Mouse (Mus musculus): Measurements from ENCODE around the gene Sumo1.

DNA sequence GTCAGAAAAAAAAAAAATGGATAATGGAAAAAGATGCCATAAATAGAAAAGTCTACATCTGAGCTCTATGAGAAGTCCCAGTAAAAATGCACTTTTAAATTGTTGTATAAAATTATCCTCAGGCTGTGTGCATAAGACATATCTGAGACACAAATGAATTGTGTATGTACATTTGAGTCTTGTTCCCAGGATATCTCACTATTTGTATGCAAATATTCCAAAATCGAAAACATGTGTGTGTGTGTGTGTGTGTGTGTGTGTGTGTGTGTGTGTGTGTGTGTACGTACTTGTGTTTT, 67.3 kb downstream of the Sumo1 start:
- TF ChIP-seq POLR2A (IDR thresholded peaks at IDR 0.05; ENCODE audit: borderline replicate concordance, insufficient read depth, low read length), result no peak
- no peak for TF ChIP-seq CTCF (IDR thresholded peaks at IDR 0.05; ENCODE audit: borderline replicate concordance, insufficient read depth, low read depth, low read length)
